Mouse (Mus musculus) midbrain, embryonic 16.5 days (tissue): ENCODE measurements around the gene Tmem242. TPM values are rescaled to one million over a fixed set of nuclear protein-coding genes. Genes with fewer than 3 reads are reported as not detected.
"Not testable (repeated sequence)": the region's sequence is repeated elsewhere in the genome, so short reads cannot be mapped to it uniquely, and the experiment has no call there.

Source experiments
- ATAC-seq: fragments of 200-750 bp; cut with Nextera tagmentation; 2 replicates; pipeline ENCODE4 v1.8.0; 2017; ENCODE audit warnings: moderate TSS enrichment
- H3K27ac ChIP-seq: fragments of 300-500 bp; sonication (generic); 2 replicates; pipeline ENCODE4 v1.5.1; 2014; ENCODE audit warnings: mild to moderate bottlenecking, low read length, mixed read lengths
- H3K27me3 ChIP-seq: fragments of 300-500 bp; sonication (generic); 2 replicates; pipeline ENCODE4 v1.6.1; 2014; ENCODE audit warnings: low read depth, low read length, mixed read lengths; ENCODE audit not compliant: control insufficient read depth, insufficient read depth
- H3K36me3 ChIP-seq: fragments of 300-500 bp; sonication (generic); 2 replicates; pipeline ENCODE4 v1.6.1; 2014; ENCODE audit warnings: mild to moderate bottlenecking, low read length, moderate library complexity, mixed read lengths; ENCODE audit not compliant: control insufficient read depth, insufficient read depth
- H3K4me1 ChIP-seq: fragments of 300-500 bp; sonication (generic); 2 replicates; pipeline ENCODE4 v1.6.1; 2014; ENCODE audit warnings: mild to moderate bottlenecking, low read length, mixed read lengths; ENCODE audit not compliant: control insufficient read depth, insufficient read depth
- H3K4me2 ChIP-seq: fragments of 300-500 bp; sonication (generic); 2 replicates; pipeline ENCODE4 v1.6.1; 2014; ENCODE audit warnings: mild to moderate bottlenecking, low read length, mixed read lengths
- H3K4me3 ChIP-seq: fragments of 300-500 bp; sonication (generic); 2 replicates; pipeline ENCODE4 v1.5.1; 2014; ENCODE audit warnings: low read depth, mild to moderate bottlenecking, low read length, moderate library complexity, mixed read lengths
- H3K9ac ChIP-seq: fragments of 300-500 bp; sonication (generic); 2 replicates; pipeline ENCODE4 v1.6.1; 2014; ENCODE audit warnings: low read depth, low read length, mixed read lengths
- H3K9me3 ChIP-seq: fragments of 300-500 bp; sonication (generic); replicated peaks from 2 replicates; pipeline ENCODE4 v1.6.1; 2014; ENCODE audit warnings: mild to moderate bottlenecking, low read length, mixed read lengths; ENCODE audit not compliant: control insufficient read depth, poor library complexity, severe bottlenecking
- WGBS: fragments of 180-500 bp; shearing (Covaris S2); extraction: QIAGEN DNeasy Blood & Tissue Kit; methylation state at CpG from one replicate; pipeline ENCODE4 v1.1.7; 2014; 5-methylcytosine and 5-hydroxymethylcytosine counted together
- polyA plus RNA-seq: library from polyadenylated mRNA; unstranded; fragments of >200 nt; fragmentation: Nextera tagmentation; extraction: Ambion mirVana; gene quantifications from 2 replicates; pipeline ENCODE4 v1.2.1, GENCODE M21; 2015

Gene Tmem242
- polyA plus RNA-seq, 1 experiment from 2014 or later, result 109 TPM

DNA sequence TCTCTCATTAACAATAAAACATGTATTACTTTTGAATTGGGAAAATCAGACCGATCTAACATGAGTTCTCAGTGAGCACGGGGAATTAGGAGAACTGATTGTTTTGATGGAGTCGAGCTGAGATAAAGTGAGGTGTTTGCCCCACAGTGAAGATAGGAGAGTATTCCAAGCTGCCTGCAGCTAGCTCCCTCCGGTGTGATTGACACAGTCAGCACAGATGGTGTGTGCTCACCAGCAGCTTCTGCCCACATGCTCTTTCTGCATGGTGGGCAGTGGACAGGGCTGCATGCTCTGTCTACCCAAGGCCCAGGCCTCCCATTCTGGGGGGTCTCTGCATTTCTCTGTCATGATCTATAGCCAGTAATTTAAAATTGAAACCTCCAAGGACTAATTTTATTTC is 13.6 kb upstream of the Tmem242 start:
- Histone ChIP-seq H3K4me1 (no peaks in the 10 kb centered on the region), H3K9me3 (no peaks in the 10 kb centered on the region), H3K27ac (no peak overlapping the region), H3K36me3 (no peaks in the 10 kb centered on the region), H3K4me2 (no peak overlapping the region), H3K9ac (no peak overlapping the region), H3K4me3 (no peak overlapping the region), H3K27me3 (no peaks in the 10 kb centered on the region)
- no peak for ATAC-seq
- WGBS, result 85% methylated on average over 4 of the region's 4 CpGs

DNA sequence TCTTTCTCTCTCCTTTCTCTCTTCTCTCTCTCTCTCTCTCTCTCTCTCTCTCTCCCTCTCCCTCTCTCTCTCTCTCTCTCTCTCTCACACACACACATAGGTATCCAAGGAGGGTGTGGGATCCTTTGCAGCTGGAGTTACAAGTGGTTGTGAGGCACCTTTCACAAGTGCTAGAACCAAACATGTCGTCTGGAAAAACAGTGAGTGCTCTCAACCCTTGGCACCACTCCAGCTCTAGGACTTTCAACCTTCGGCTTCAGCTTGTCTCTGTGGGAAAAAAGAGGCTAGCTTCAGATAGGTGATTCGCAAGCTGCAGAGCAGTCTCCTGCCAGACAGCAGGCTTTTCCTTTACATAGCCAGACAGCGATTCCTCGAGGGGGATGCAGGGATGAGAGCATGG is 3.7 kb upstream of the Tmem242 start:
- no peak overlapping the region for H3K27ac ChIP-seq
- H3K4me1 ChIP-seq, result peaks cover 13% of the 10 kb centered on the region
- peaks cover 3% of the 10 kb centered on the region for H3K27me3 ChIP-seq
- ATAC-seq, result no peak
- WGBS, result 71% methylated on average over 5 of the region's 5 CpGs
- H3K9me3 ChIP-seq, result no peaks in the 10 kb centered on the region
- H3K4me3 ChIP-seq, result no peak overlapping the region
- no peak overlapping the region for H3K9ac ChIP-seq
- H3K36me3 ChIP-seq, result no peaks in the 10 kb centered on the region
- H3K4me2 ChIP-seq, result no peak overlapping the region

DNA sequence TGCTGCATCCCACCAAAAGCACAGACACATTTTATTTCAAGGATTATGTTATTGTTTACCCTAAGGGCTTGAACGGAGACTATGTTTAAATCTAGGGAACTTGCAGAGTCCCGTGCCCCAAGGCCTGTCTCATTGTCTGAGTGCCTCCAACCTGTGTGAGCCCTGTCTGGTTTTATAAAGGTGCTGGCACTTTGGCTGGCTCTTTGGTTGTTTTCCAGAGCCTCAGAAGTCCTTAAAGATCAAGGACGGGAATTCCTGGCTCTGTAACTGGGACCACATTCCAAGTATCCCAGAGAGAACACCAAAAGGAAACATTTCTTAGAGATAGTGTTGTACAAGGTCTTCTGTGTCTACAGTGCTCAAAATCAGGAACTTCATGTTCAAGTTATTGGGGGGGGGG is 3.2 kb upstream of the Tmem242 start:
- peaks cover 3% of the 10 kb centered on the region for H3K27me3 ChIP-seq
- H3K9ac ChIP-seq, result no peak overlapping the region
- ATAC-seq, result no peak
- H3K4me2 ChIP-seq, result no peak overlapping the region
- no peak overlapping the region for H3K27ac ChIP-seq
- WGBS, result 68% methylated on average over 3 of the region's 3 CpGs
- peaks cover 15% of the 10 kb centered on the region for H3K4me1 ChIP-seq
- H3K9me3 ChIP-seq, result no peaks in the 10 kb centered on the region
- no peaks in the 10 kb centered on the region for H3K36me3 ChIP-seq
- H3K4me3 ChIP-seq, result no peak overlapping the region

DNA sequence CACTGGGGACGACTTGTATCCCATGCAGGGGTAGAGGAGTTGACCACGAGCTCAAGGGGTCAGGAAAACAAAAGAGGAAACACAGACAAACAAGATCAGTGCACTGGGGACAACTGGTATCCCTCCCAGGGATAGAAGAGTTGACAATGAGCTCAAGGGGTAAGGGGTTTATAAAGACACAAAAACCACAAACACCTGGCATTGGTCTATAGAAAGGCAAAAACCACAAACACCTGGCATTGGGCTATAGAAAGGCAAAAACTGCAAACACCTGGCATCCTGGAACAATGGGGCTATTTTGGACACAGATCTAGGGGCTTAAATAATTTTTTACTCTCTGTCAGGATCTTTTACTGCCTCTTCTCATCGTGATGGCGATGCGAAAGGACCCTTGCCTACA is 2.3 kb upstream of the Tmem242 start:
- not testable (repeated sequence) for H3K9ac ChIP-seq, ATAC-seq, H3K9me3 ChIP-seq, H3K4me3 ChIP-seq, H3K4me2 ChIP-seq, H3K27ac ChIP-seq, H3K27me3 ChIP-seq, H3K36me3 ChIP-seq
- H3K4me1 ChIP-seq, result peaks cover 17% of the 10 kb centered on the region
- 84% methylated on average over 5 of the region's 5 CpGs for WGBS

DNA sequence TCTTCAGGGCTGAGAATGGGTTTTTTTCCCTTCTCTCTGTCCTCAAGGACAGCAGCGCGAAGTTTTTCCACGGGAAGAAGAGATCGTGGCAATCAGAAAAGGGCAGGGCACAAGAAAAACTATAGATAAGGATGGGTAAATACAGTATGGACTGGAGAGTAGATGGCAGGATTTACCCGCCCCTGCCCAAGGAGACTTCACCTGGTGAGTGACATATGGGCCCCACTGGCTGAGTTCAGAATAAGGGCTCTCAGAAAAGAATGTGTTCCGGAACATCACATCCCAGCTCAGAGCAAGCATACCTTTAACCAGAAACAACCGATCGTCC is 264 bp downstream of the Tmem242 start:
- H3K4me2 ChIP-seq, result peak overlapping the region; percentile 91
- peak overlapping the region; percentile 50 for H3K4me3 ChIP-seq
- under 1% methylated on average over 8 of the region's 8 CpGs for WGBS
- no peaks in the 10 kb centered on the region for H3K27me3 ChIP-seq
- H3K9me3 ChIP-seq, result no peaks in the 10 kb centered on the region
- no peak for ATAC-seq
- H3K4me1 ChIP-seq, result peaks cover 17% of the 10 kb centered on the region
- H3K27ac ChIP-seq, result peak overlapping the region; percentile 85
- H3K36me3 ChIP-seq, result no peaks in the 10 kb centered on the region
- peak overlapping the region; percentile 64 for H3K9ac ChIP-seq

DNA sequence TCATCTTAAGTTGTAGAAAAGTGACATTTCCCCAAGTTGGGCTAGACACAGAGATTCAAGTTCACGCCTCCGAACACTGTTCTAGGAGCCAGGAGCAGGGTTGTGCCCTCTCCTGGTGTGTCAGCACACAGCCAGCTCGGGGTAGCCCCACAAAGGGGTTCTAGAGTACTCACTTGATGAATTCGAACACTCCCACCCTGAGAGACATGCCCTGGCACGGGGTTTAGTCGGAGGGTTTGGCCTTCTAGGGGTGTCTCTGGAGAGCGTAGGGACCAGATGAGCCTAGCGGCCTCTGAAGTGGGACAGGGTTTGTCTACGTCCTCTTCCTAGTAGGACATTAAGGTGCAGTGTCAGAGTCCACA is 10.3 kb downstream of the Tmem242 start:
- no peak overlapping the region for H3K9ac ChIP-seq
- H3K4me1 ChIP-seq, result no peaks in the 10 kb centered on the region
- WGBS, result 74% methylated on average over 9 of the region's 9 CpGs
- H3K9me3 ChIP-seq, result no peaks in the 10 kb centered on the region
- 0 out of 2 replicates have a peak, but pooled peaks cover 2% of the 10 kb centered on the region for H3K36me3 ChIP-seq
- H3K4me3 ChIP-seq, result no peak overlapping the region
- H3K27me3 ChIP-seq, result no peaks in the 10 kb centered on the region
- H3K27ac ChIP-seq, result peak overlapping the region; percentile 54; the same call in 1 of the 2 replicates
- no peak overlapping the region for H3K4me2 ChIP-seq
- ATAC-seq, result peak; percentile 56

DNA sequence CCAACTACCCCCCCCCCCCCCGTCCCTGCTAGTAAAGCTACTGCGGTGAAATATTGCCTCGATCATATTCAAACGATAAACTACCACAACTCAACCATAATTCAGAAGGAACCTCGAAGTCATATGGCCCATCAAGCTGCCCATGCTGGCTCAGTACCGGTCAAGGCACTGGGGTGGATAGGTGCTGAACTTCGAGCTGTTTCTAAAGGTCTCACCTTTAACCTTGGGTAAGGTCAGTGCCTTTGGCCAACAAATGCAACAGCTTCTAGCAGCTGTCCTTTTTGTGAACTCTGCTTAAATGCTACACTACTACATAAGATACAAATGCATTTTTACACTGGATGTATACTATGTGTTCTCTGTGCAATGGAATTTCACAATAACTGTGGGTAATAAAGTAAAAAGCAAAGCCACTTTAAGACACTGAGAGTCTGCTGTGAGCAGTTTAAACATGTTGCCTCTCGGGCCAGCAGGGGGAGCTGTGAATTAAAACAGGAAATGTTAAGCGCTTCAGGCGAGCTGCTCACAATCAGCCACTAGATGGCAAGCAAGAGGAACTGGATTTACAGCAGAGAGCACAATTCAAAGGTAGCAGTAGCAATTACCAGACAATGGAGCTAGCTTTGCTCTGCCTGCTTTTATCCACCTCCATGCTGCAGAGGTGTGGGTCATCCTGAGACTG is 10.8 kb downstream of the Tmem242 start:
- Histone ChIP-seq H3K9ac (no peak overlapping the region), H3K4me1 (no peaks in the 10 kb centered on the region), H3K9me3 (no peaks in the 10 kb centered on the region), H3K27ac (peak overlapping the region; percentile 54; the same call in 1 of the 2 replicates), H3K4me3 (no peak overlapping the region), H3K4me2 (no peak overlapping the region), H3K36me3 (0 out of 2 replicates have a peak, but pooled peaks cover 2% of the 10 kb centered on the region), H3K27me3 (no peaks in the 10 kb centered on the region)
- peak; percentile 81 for ATAC-seq
- 59% methylated on average over 10 of the region's 10 CpGs for WGBS

DNA sequence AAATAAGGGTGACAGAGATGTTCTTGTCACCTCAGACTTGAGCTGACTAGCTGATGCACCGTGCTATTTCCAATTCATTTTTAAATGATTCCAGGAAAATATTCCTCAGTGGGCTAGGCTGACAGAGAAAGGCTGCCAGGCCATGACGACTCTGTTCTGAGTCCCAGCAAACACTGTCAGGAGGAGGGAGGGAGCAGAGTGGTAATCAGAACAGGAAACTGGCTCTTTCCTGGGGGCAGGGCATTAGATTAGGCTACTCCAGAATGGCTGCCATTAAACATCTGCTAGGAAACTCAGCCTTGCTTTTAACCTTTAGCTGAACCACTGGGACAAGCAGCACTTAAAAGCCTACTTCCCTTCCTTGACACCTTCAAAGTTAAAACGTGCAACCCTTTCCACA is 14.9 kb downstream of the Tmem242 start:
- peak; percentile 57; the same call in 1 of the 2 replicates for ATAC-seq

DNA sequence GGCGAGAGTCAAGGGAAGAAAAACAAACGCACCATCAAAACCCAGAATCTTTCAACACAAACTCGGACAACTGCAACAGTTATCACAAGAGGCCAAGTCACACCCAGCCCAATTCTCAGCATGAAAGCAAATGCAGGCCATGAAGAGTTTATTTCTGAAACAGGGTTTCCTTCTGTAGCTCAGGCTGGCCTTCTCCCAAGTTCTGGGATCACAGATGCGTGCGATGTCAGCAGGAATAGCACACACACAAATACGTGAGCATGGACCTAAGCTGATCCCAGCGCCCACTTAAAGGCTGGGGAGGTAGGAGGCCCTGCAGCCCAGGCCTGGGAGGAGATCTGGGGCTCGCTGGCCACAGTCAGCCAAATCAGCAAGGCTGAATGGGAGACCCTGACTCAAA is 15.9 kb downstream of the Tmem242 start:
- Histone ChIP-seq H3K9me3 (no peaks in the 10 kb centered on the region), H3K4me3 (no peak overlapping the region), H3K4me1 (no peaks in the 10 kb centered on the region), H3K27me3 (no peaks in the 10 kb centered on the region), H3K4me2 (no peak overlapping the region), H3K27ac (no peak overlapping the region), H3K36me3 (no peaks in the 10 kb centered on the region), H3K9ac (no peak overlapping the region)
- no peak for ATAC-seq
- 87% methylated on average over 8 of the region's 8 CpGs for WGBS

More for the DNA sequence above, 14.9 kb downstream of the Tmem242 start:
- Histone ChIP-seq H3K9ac (no peak overlapping the region), H3K4me3 (no peak overlapping the region), H3K36me3 (no peaks in the 10 kb centered on the region), H3K4me1 (no peaks in the 10 kb centered on the region), H3K27me3 (no peaks in the 10 kb centered on the region), H3K9me3 (no peaks in the 10 kb centered on the region), H3K27ac (no peak overlapping the region), H3K4me2 (no peak overlapping the region)
- WGBS, result 57% methylated on average over 3 of the region's 3 CpGs
